Mouse (Mus musculus) limb, embryonic 14.5 days (tissue): ENCODE measurements at regions not wholly inside any gene's neighbourhood (a gene's known extent, or its start where the extent isn't known, plus 50 kb on each side); places are given as distances from the start of the nearest gene placed in this dataset.

Source experiments
- ATAC-seq: fragments of 200-750 bp; cut with Nextera tagmentation; 2 replicates; pipeline ENCODE4 v1.8.0; 2017; ENCODE audit warnings: low read depth, moderate number of reproducible peaks, moderate TSS enrichment; ENCODE audit not compliant: low FRiP score
- DNase-seq: peaks from one replicate; pipeline ENCODE4 v3.0.0-alpha.2; 2015; ENCODE audit warnings: low spot score
- H3K27ac ChIP-seq: fragments of 300-500 bp; sonication (generic); replicated peaks from 2 replicates; pipeline ENCODE4 v1.5.1; 2014; ENCODE audit warnings: low read depth, mild to moderate bottlenecking, low read length, moderate library complexity, mixed read lengths
- H3K27me3 ChIP-seq: fragments of 300-500 bp; sonication (generic); 2 replicates; pipeline ENCODE4 v1.6.1; 2014; ENCODE audit warnings: low read length, mixed read lengths; ENCODE audit not compliant: control insufficient read depth, insufficient read depth
- H3K36me3 ChIP-seq: fragments of 300-500 bp; sonication (generic); 2 replicates; pipeline ENCODE4 v1.6.1; 2014; ENCODE audit warnings: mild to moderate bottlenecking, low read length, moderate library complexity, mixed read lengths; ENCODE audit not compliant: control insufficient read depth, insufficient read depth
- H3K4me1 ChIP-seq: fragments of 300-500 bp; sonication (generic); 2 replicates; pipeline ENCODE4 v1.6.1; 2014; ENCODE audit warnings: antibody characterized with exemption, low read length, mixed read lengths; ENCODE audit not compliant: control insufficient read depth, insufficient read depth
- H3K4me2 ChIP-seq: fragments of 300-500 bp; sonication (generic); replicated peaks from 2 replicates; pipeline ENCODE4 v1.6.1; 2014; ENCODE audit warnings: low read depth, mild to moderate bottlenecking, low read length, moderate library complexity; ENCODE audit not compliant: severe bottlenecking
- H3K4me3 ChIP-seq: fragments of 300-500 bp; sonication (generic); replicated peaks from 2 replicates; pipeline ENCODE4 v1.5.1; 2014; ENCODE audit warnings: low read length
- H3K9ac ChIP-seq: fragments of 300-500 bp; sonication (generic); 2 replicates; pipeline ENCODE4 v1.6.1; 2014; ENCODE audit warnings: mild to moderate bottlenecking, low read depth, low read length, moderate library complexity; ENCODE audit not compliant: severe bottlenecking
- H3K9me3 ChIP-seq: fragments of 300-500 bp; sonication (generic); 2 replicates; pipeline ENCODE4 v1.6.1; 2016; ENCODE audit warnings: low read length; ENCODE audit not compliant: control insufficient read depth
- POLR2A ChIP-seq: fragments of 200-500 bp; IDR thresholded peaks from 2 replicates; pipeline ENCODE4 v1.8.0; 2012; ENCODE audit warnings: inconsistent platforms, mild to moderate bottlenecking, moderate library complexity, borderline replicate concordance; ENCODE audit not compliant: insufficient read depth, insufficient read length; ENCODE audit errors: extremely low read depth
- WGBS: fragments of 180-500 bp; shearing (Covaris S2); extraction: QIAGEN DNeasy Blood & Tissue Kit; methylation state at CpG from one replicate; pipeline ENCODE4 v1.1.7; 2014; 5-methylcytosine and 5-hydroxymethylcytosine counted together

DNA sequence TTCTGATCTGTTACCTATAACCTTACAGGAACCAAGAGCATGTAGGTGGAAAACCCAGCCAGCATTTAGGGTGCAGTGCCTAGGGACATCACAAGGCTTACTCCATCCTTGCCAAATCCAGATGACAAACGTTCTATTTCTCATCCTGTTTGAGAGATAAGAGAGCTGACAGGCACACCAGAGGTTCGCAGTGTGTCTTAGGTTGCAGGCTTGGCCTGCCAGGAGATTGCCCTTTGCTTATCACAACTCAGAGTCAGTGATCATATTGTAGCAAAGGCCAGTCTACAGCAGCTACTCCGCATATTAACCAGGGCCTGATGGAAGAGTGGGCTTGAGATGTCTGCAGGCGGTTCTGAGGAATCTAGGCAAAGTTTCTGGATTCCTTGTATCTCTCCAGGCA is 668.0 kb downstream of the Bcl11a start:
- ATAC-seq (no peak), DNase-seq (no peak)
- TF ChIP-seq POLR2A, result no peak
- Histone ChIP-seq H3K9ac (no peak overlapping the region), H3K4me2 (no peak overlapping the region), H3K27me3 (no peaks in the 10 kb centered on the region), H3K4me1 (peaks cover 19% of the 10 kb centered on the region), H3K36me3 (no peaks in the 10 kb centered on the region), H3K9me3 (no peaks in the 10 kb centered on the region), H3K4me3 (no peak overlapping the region), H3K27ac (no peak overlapping the region)
- 79% methylated on average over 4 of the region's 4 CpGs for WGBS

DNA sequence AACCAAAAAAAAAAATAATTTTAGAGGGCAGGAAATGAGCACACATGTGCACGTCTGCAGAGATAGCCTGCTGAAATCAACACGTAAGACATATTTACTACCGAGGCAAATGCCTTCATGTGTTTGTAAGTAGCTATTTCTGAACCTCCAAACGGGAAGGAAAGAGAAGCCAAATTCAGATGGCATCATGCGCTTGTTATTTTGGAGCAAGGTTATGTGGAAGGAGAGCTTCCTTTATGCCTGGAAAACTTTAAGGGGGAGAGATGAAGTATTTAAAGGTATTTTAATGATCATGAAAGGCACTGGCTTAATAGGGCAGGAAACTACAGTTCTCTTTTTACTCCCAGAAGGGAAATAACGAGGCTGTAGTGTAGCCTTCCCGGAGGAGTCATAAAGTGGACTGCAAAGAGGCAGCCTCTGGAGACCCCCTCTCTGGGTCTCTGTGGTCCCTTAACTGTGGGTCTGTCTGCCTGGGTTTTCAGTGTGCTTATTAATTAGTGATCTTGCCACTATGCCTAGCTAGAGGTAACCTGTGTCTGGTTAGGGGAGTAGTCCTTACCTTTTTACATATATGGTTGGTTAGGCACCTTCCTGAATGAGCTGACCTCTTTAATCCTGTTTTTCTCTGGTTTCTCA is 672.4 kb downstream of the Bcl11a start:
- Histone ChIP-seq H3K36me3 (no peaks in the 10 kb centered on the region), H3K27ac (no peak overlapping the region), H3K27me3 (no peaks in the 10 kb centered on the region), H3K9ac (no peak overlapping the region), H3K4me2 (no peak overlapping the region; the same call in 1 of the 2 replicates), H3K9me3 (no peaks in the 10 kb centered on the region), H3K4me3 (no peak overlapping the region), H3K4me1 (peaks cover 10% of the 10 kb centered on the region)
- no peak for TF ChIP-seq POLR2A
- DNase-seq, result no peak
- 11% methylated on average over 7 of the region's 7 CpGs for WGBS
- ATAC-seq, result no peak

DNA sequence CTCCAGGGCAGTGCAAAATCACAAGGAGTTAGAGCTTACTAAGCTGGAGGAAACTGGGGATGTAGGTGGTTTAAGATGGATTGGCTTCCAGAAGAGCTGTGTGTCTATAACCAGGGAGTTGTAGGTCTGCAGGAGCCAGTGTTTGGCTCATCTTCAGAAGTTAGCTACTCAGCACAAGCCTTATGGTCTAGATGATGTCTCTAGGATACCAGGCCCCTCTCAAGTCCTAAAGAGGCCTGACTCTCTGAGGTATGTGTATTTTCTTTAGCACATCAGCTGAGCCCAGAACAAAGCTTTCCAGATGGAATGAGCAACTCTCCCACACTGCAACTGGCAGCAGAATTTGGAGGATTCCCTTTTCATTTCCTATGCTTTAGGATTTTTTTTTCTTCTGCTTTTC is 680.3 kb downstream of the Bcl11a start:
- ATAC-seq (no peak), DNase-seq (no peak)
- Histone ChIP-seq H3K4me1 (no peaks in the 10 kb centered on the region), H3K27ac (no peak overlapping the region), H3K9ac (no peak overlapping the region), H3K4me2 (no peak overlapping the region), H3K36me3 (no peaks in the 10 kb centered on the region), H3K27me3 (no peaks in the 10 kb centered on the region), H3K4me3 (no peak overlapping the region), H3K9me3 (no peaks in the 10 kb centered on the region)
- no peak for TF ChIP-seq POLR2A

DNA sequence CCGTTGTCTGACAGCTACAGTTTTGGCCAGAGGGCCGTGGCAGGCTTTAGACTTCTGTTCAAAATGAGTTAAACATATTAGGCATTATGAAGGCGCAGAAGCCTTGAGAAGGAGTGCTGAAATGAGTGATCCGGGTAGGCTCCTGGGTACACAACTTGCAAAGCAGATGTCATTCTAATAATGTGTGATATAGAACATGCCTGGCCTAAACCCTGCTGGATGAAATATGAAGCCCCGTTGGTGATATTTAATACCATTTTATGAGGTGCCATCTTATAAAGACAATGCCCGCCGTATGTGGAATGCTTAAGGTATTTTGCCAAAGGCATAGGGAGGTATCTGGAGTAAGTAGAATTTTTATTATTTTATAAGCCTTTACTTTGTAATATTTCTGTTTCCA is 705.6 kb downstream of the Bcl11a start:
- DNase-seq (no peak), ATAC-seq (peak; percentile 55)
- no peak overlapping the region for H3K27ac ChIP-seq
- no peak overlapping the region for H3K9ac ChIP-seq
- no peak for TF ChIP-seq POLR2A
- no peak overlapping the region for H3K4me2 ChIP-seq
- peaks cover 4% of the 10 kb centered on the region; the same call in 1 of the 2 replicates for H3K9me3 ChIP-seq
- H3K4me3 ChIP-seq, result no peak overlapping the region
- WGBS, result 21% methylated on average over 7 of the region's 7 CpGs
- H3K27me3 ChIP-seq, result no peaks in the 10 kb centered on the region
- H3K4me1 ChIP-seq, result peaks cover 13% of the 10 kb centered on the region
- no peaks in the 10 kb centered on the region for H3K36me3 ChIP-seq

DNA sequence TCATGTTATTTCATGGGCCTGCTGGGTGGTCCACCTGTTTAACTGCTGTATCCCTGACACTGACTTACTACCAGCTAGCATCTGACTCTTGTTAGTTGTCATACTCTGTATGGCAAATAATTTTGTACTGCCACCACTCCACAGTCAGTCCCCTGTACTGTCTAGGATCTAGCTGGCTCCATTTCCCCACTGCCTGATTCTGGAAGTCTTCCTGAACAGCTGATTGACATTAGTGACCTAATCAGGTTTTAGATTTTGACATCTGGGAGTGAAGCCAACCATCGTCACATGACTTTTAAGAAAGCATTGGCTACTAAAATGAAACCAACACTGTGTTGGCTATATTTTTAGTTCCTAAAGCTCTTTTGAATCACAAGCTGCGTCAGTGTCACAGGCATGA is 711.3 kb downstream of the Bcl11a start:
- no peak for DNase-seq
- peaks cover 8% of the 10 kb centered on the region for H3K4me1 ChIP-seq
- no peak for TF ChIP-seq POLR2A
- no peaks in the 10 kb centered on the region for H3K36me3 ChIP-seq
- no peaks in the 10 kb centered on the region for H3K27me3 ChIP-seq
- no peak overlapping the region for H3K4me2 ChIP-seq
- H3K4me3 ChIP-seq, result no peak overlapping the region
- H3K9ac ChIP-seq, result no peak overlapping the region
- no peak overlapping the region for H3K27ac ChIP-seq
- 50% methylated on average over 2 of the region's 2 CpGs for WGBS
- no peak for ATAC-seq
- peaks cover 4% of the 10 kb centered on the region; the same call in 1 of the 2 replicates for H3K9me3 ChIP-seq
